Mouse (Mus musculus) T-helper 1 cell (primary cell): ENCODE measurements around the gene Ttc9.

Experiments used
- in situ Hi-C: fragments of 300-600 bp; cut with MboI, MseI; formaldehyde crosslinking; loops from one replicate; pipeline ENCODE4 v1.15.1; 2025; ENCODE audit warnings: high pct_unique_total_duplicates

Ttc9 gene

GRCm38 (mm10) chr12:81630915-81631660 is at the start of gene Ttc9:
Gene Ttc9, plus strand, starts transcription at chr12:81631249.
- in situ Hi-C loops: no loop called here

- in situ Hi-C loops: loop anchor here (10.0 to 25.0 kb wide), 2 partner anchors 633 to 950 kb away; partner anchors contain the start of genes Erh, Slc10a1 and Slc39a9
Measured at GRCm38 (mm10) chr12:81594902-81595671, 36.0 kb upstream of the Ttc9 start, which contains the start of gene Med6. Gene Med6, minus strand, starts transcription at chr12:81595008.

GRCm38 (mm10) chr12:81596547-81597262 is 34.3 kb upstream of the Ttc9 start:
- in situ Hi-C loops: loop anchor here (10.0 to 25.0 kb wide), 2 partner anchors 634 to 952 kb away; partner anchors contain the start of genes Erh, Slc10a1 and Slc39a9

- in situ Hi-C loops: no loop called here
Measured at GRCm38 (mm10) chr12:81604995-81605784, 25.9 kb upstream of the Ttc9 start.

- in situ Hi-C loops: no loop called here
Measured at GRCm38 (mm10) chr12:81609445-81609844, 21.6 kb upstream of the Ttc9 start.

GRCm38 (mm10) chr12:81615807-81616206 is 15.2 kb upstream of the Ttc9 start:
- in situ Hi-C loops: loop anchor here (5.0 to 10.0 kb wide), 2 partner anchors 96 to 509 kb away; no protein-coding TSS in a partner anchor

- in situ Hi-C loops: loop anchor here (5.0 to 10.0 kb wide), 2 partner anchors 95 to 508 kb away; no protein-coding TSS in a partner anchor
Measured at GRCm38 (mm10) chr12:81616980-81617379, 14.1 kb upstream of the Ttc9 start.

GRCm38 (mm10) chr12:81619302-81619701 is 11.7 kb upstream of the Ttc9 start:
- in situ Hi-C loops: loop anchor here (5.0 to 10.0 kb wide), 2 partner anchors 93 to 505 kb away; no protein-coding TSS in a partner anchor

GRCm38 (mm10) chr12:81623377-81623776 is 7.7 kb upstream of the Ttc9 start:
- in situ Hi-C loops: no loop called here

GRCm38 (mm10) chr12:81626226-81626861 is 4.7 kb upstream of the Ttc9 start:
- in situ Hi-C loops: no loop called here

GRCm38 (mm10) chr12:81627426-81627825 is 3.6 kb upstream of the Ttc9 start:
- in situ Hi-C loops: no loop called here

GRCm38 (mm10) chr12:81628091-81628490 is 3.0 kb upstream of the Ttc9 start:
- in situ Hi-C loops: no loop called here

- in situ Hi-C loops: no loop called here
Measured at GRCm38 (mm10) chr12:81630520-81630914, 532 bp upstream of the Ttc9 start.

GRCm38 (mm10) chr12:81631661-81632401 is 782 bp downstream of the Ttc9 start:
- in situ Hi-C loops: no loop called here

- in situ Hi-C loops: no loop called here
Measured at GRCm38 (mm10) chr12:81633246-81633645, 2.2 kb downstream of the Ttc9 start.

GRCm38 (mm10) chr12:81640656-81641055 is 9.6 kb downstream of the Ttc9 start:
- in situ Hi-C loops: no loop called here

GRCm38 (mm10) chr12:81642361-81643082 is 11.5 kb downstream of the Ttc9 start:
- in situ Hi-C loops: no loop called here

- in situ Hi-C loops: no loop called here
Measured at GRCm38 (mm10) chr12:81646811-81647210, 15.8 kb downstream of the Ttc9 start.

GRCm38 (mm10) chr12:81653344-81653743 is 22.3 kb downstream of the Ttc9 start:
- in situ Hi-C loops: no loop called here
